Mouse (Mus musculus) urinary bladder, postnatal 25 days (tissue): ENCODE data around the gene Fam155a.

Experiments used
- DNase-seq: peaks from one replicate; pipeline ENCODE4 v3.0.0; 2022; ENCODE audit warnings: low spot score

Fam155a gene

DNA sequence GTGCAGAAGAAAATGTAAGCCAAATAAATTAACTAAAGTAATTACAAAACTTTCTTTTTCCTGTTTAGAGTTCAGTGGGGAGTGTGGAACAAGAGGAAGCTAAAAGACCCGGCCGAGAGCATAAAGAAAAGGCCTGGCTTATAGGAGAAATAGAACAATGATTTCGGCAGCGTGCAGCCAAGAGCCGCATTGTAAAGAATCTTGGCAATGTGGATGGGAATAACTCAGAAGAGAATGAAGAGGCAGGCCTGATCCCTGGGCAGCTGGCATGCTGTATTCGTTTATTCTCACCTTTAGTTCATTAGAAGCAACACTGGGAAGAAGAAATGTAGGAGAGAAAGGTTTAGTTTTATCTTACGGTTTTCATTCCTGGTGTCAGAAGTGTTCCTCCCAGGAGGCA is 594.0 kb downstream of the Fam155a start:
- DNase-seq, result no peak

DNA sequence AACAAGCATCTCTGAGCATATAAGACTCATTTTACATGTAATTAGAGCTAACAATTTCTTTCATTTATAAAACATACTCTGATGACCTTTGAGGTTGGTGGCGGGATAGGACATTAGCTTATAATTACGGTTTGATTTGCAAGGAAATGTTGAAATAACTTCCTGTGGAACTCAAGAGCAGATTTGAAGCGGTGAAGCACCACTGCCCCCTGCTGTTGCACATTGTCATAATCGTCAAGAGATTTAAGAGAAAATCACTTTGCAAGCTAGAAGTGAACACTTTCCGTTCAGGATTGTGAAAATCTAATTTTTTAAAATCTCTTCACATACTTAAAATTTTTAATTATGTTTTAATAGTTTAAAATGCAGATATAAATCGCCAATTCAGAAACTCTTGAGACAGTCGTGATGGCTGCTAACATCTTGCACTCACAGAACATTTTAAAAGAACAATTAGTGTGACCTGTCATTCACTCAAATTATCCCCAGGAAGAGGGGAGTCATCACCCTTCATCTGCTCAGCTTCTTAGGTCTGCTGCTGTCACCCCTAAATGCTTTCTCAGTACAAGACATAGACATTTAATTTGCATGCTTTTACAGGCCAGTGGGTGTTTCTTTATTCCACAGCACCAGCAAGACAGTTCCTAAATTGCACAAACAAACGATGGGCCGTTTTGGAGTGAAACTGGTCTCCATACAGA is 595.9 kb downstream of the Fam155a start:
- peak; percentile 61 for DNase-seq

GRCm38 (mm10) chr8:9171848-9172247 is 599.1 kb downstream of the Fam155a start:
- no peak for DNase-seq

DNA sequence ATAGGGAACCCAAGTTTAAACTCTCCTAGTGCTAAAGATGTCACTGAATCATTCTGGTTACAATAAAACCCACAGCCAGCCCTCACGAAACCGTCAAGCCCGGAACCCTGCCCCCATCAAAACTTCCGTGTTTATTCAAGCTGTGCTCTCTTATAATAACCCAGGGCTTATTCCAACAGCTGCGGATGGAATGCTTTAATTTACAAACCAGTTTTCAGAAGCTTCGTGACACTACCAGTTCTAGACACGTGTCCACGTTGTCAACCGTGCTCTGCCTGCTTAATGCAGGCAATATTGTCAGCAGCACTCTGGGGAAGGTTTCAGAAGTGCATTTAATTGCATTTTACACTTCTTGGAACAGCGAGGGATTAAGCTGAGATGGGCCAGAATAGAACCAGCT is 603.0 kb downstream of the Fam155a start:
- DNase-seq, result no peak

- no peak for DNase-seq
Observed at GRCm38 (mm10) chr8:9161606-9162005, 609.4 kb downstream of the Fam155a start.

GRCm38 (mm10) chr8:9159322-9159721 is 611.6 kb downstream of the Fam155a start:
- no peak for DNase-seq

GRCm38 (mm10) chr8:9158652-9159051 is 612.3 kb downstream of the Fam155a start:
- DNase-seq, result no peak

DNA sequence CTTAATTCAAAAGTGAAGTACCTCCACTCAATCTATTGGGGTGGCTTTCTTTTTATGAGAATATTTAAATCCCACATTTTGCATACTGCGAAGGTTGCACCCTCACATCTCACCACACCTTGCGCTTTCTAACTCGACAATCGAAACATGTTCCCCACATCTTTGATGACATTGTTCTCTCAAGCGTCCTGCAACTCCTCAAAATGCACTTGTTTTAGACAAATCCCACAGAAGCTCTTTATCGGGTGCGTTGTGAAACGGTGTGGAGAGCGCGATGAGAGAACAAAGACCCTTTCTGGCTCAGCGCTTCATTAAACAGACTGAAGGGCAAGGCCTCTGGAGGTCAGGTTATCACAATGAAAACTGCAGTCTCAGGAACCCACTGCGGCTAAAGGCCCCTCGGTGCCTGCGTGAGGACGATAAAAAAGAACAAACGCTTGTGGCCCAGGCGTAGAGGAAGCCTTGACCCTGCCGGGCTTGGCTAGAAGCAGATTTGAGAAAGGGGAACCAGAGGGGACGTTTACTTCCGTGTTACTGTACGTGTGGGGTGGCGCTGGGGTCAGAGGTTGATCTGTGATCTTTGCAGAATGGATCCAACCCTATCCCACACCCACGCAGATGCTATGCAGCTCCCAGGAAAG is 613.7 kb downstream of the Fam155a start:
- DNase-seq, result no peak
